Mouse (Mus musculus) kidney, postnatal 36 days (tissue): ENCODE measurements at regions not wholly inside any gene's neighbourhood (a gene's known extent, or its start where the extent isn't known, plus 50 kb on each side); places are given as distances from the start of the nearest gene placed in this dataset.
"Not testable (repeated sequence)": the region's sequence is repeated elsewhere in the genome, so short reads cannot be mapped to it uniquely, and the experiment has no call there.

Source experiments
- DNase-seq, 2 experiments: peaks; one replicate each; pipeline ENCODE4 v3.0.0; 2021 to 2022; ENCODE audit warnings: mixed read lengths in 2 of 2

GRCm38 (mm10) chr4:9724801-9725200 is 1149.5 kb upstream of the 2610301B20Rik start:
- not testable (repeated sequence) for DNase-seq

- no peak for DNase-seq
These were observed 1136.6 kb upstream of the 2610301B20Rik start for GRCm38 (mm10) chr4:9737691-9738090.

- DNase-seq: no peak
These were observed 1126.8 kb upstream of the 2610301B20Rik start for GRCm38 (mm10) chr4:9747411-9747938.

- DNase-seq: no peak
These were observed 1126.2 kb upstream of the 2610301B20Rik start for GRCm38 (mm10) chr4:9748110-9748509.

- DNase-seq: no peak
These were observed 1124.4 kb upstream of the 2610301B20Rik start for GRCm38 (mm10) chr4:9749877-9750276.

- no peak for DNase-seq
These were observed 1123.9 kb upstream of the 2610301B20Rik start for GRCm38 (mm10) chr4:9750404-9750803.

GRCm38 (mm10) chr4:9763321-9763720 is 1111.0 kb upstream of the 2610301B20Rik start:
- no peak for DNase-seq

GRCm38 (mm10) chr4:9769633-9770205 is 1104.6 kb upstream of the 2610301B20Rik start:
- peak; percentile 6 to 31 for DNase-seq

GRCm38 (mm10) chr4:9770372-9771102 is 1103.8 kb upstream of the 2610301B20Rik start:
- DNase-seq: peak; percentile 64 to 79

GRCm38 (mm10) chr4:9771103-9771474 is 1103.2 kb upstream of the 2610301B20Rik start:
- peak in 1 of 2 experiments; percentile 23 for DNase-seq

GRCm38 (mm10) chr4:9778391-9778790 is 1095.9 kb upstream of the 2610301B20Rik start:
- no peak for DNase-seq

- DNase-seq: no peak
These were observed 1094.7 kb upstream of the 2610301B20Rik start for GRCm38 (mm10) chr4:9779594-9779993.

- peak; percentile 72 to 92 for DNase-seq
These were observed 1094.1 kb upstream of the 2610301B20Rik start for GRCm38 (mm10) chr4:9780179-9780578.

GRCm38 (mm10) chr4:9781318-9781717 is 1093.0 kb upstream of the 2610301B20Rik start:
- peak; percentile 66 to 71 for DNase-seq

GRCm38 (mm10) chr4:9787795-9788365 is 1086.4 kb upstream of the 2610301B20Rik start:
- DNase-seq: no peak

GRCm38 (mm10) chr4:9790478-9790877 is 1083.8 kb upstream of the 2610301B20Rik start:
- DNase-seq: no peak
